Mouse (Mus musculus) adrenal gland, adult 8-10 months (tissue): ENCODE measurements around the gene Gm17660. TPM values are rescaled to one million over a fixed set of nuclear protein-coding genes. Genes with fewer than 3 reads are reported as not detected.

Source experiments
- DNase-seq: peaks from one replicate; pipeline ENCODE4 v3.0.0; 2022
- total RNA-seq, 4 experiments: library from RNA; stranded (reverse); gene quantifications; 2 replicates each; pipeline ENCODE4 v1.2.4; 2022

Gene Gm17660
- not detected for total RNA-seq

GRCm38 (mm10) chr5:104077508-104077907 is at the start of gene Gm17660:
Gm17660 (minus strand) TSS chr5:104077608.
- DNase-seq = no peak

GRCm38 (mm10) chr5:104126561-104127320 is 49.3 kb upstream of the Gm17660 start:
- no peak for DNase-seq

GRCm38 (mm10) chr5:104124016-104124658 is 46.7 kb upstream of the Gm17660 start:
- DNase-seq = no peak

- no peak for DNase-seq
These were observed 38.5 kb upstream of the Gm17660 start for GRCm38 (mm10) chr5:104115890-104116289.

- peak; percentile 42 for DNase-seq
These were observed 37.7 kb upstream of the Gm17660 start for GRCm38 (mm10) chr5:104115118-104115517.

- no peak for DNase-seq
These were observed 36.2 kb upstream of the Gm17660 start, which contains the start of gene Sparcl1 for GRCm38 (mm10) chr5:104113491-104114172. Sparcl1 (minus strand) TSS chr5:104113733.

GRCm38 (mm10) chr5:104112511-104112910 is 35.1 kb upstream of the Gm17660 start:
- DNase-seq = no peak

- no peak for DNase-seq
These were observed 34.6 kb upstream of the Gm17660 start for GRCm38 (mm10) chr5:104112016-104112415.

- DNase-seq = no peak
These were observed 32.9 kb upstream of the Gm17660 start for GRCm38 (mm10) chr5:104110171-104110920.

GRCm38 (mm10) chr5:104109516-104109915 is 32.1 kb upstream of the Gm17660 start:
- DNase-seq = peak; percentile 39

- no peak for DNase-seq
These were observed 31.5 kb upstream of the Gm17660 start for GRCm38 (mm10) chr5:104108879-104109369.

- no peak for DNase-seq
These were observed 30.9 kb upstream of the Gm17660 start for GRCm38 (mm10) chr5:104108127-104108875.

- DNase-seq = no peak
These were observed 26.7 kb upstream of the Gm17660 start for GRCm38 (mm10) chr5:104104111-104104510.

- DNase-seq = no peak
These were observed 25.8 kb upstream of the Gm17660 start for GRCm38 (mm10) chr5:104103171-104103570.

GRCm38 (mm10) chr5:104101678-104102531 is 24.5 kb upstream of the Gm17660 start:
- DNase-seq = no peak

- DNase-seq = no peak
These were observed 18.9 kb upstream of the Gm17660 start for GRCm38 (mm10) chr5:104096078-104096938.

GRCm38 (mm10) chr5:104095416-104096077 is 18.1 kb upstream of the Gm17660 start:
- DNase-seq = no peak

GRCm38 (mm10) chr5:104089751-104090150 is 12.3 kb upstream of the Gm17660 start:
- DNase-seq = no peak

- no peak for DNase-seq
These were observed 8.0 kb upstream of the Gm17660 start for GRCm38 (mm10) chr5:104085366-104085765.
